Mouse (Mus musculus): ENCODE measurements around the gene Plxna1.

- no peak for TF ChIP-seq CTCF (IDR thresholded peaks at IDR 0.05; ENCODE audit: control insufficient read depth, insufficient read depth, insufficient replicate concordance, low read depth, low read length)
- TF ChIP-seq POLR2A (IDR thresholded peaks at IDR 0.05; ENCODE audit: control insufficient read depth, low read depth, low read length) = no peak
Measured at GRCm38 (mm10) chr6:89364342-89364741, 1.9 kb upstream of the Plxna1 start.
